Mouse (Mus musculus) lung, adult 2 months (tissue): ENCODE measurements around the gene Vps18. TPM values are rescaled to one million over a fixed set of nuclear protein-coding genes. Genes with fewer than 3 reads are reported as not detected.
A peak's percentile ranks its signal among the peaks of the same experiment; 100 is the strongest.

Experiments used
- DNase-seq: peaks from one replicate; pipeline ENCODE4 v3.0.0; 2022
- H3K4me1 ChIP-seq: fragments of 200-500 bp; 2 replicates; pipeline ENCODE4 v1.6.1; 2011; ENCODE audit warnings: low read length; ENCODE audit not compliant: control insufficient read depth, insufficient read depth
- H3K4me3 ChIP-seq: fragments of 200-500 bp; replicated peaks from 2 replicates; pipeline ENCODE3; 2011; ENCODE audit warnings: low read depth, mild to moderate bottlenecking, control low read depth, low read length; ENCODE audit errors: extremely low read depth
- CTCF ChIP-seq: fragments of 200-500 bp; IDR thresholded peaks from 2 replicates; pipeline ENCODE4 v1.5.1; 2011; ENCODE audit warnings: mild to moderate bottlenecking, low read length, control low read depth; ENCODE audit not compliant: insufficient read depth
- POLR2A ChIP-seq: fragments of 200-500 bp; IDR thresholded peaks from 2 replicates; pipeline ENCODE4 v1.6.1; 2011; ENCODE audit warnings: low read depth, mild to moderate bottlenecking, control low read depth, low read length, borderline replicate concordance; ENCODE audit errors: extremely low read depth
- WGBS: fragments of 180-500 bp; shearing (Covaris S2); methylation state at CpG from one replicate; pipeline ENCODE4 v1.1.7; 2018; 5-methylcytosine and 5-hydroxymethylcytosine counted together
- polyA plus RNA-seq: library from polyadenylated mRNA; depleted of rRNA; stranded (reverse); fragments of >200 nt; gene quantifications from 2 replicates; pipeline ENCODE4 v1.2.3, GENCODE M21; 2012

Gene Vps18
- polyA plus RNA-seq, 1 experiment, result 25.9 TPM

DNA sequence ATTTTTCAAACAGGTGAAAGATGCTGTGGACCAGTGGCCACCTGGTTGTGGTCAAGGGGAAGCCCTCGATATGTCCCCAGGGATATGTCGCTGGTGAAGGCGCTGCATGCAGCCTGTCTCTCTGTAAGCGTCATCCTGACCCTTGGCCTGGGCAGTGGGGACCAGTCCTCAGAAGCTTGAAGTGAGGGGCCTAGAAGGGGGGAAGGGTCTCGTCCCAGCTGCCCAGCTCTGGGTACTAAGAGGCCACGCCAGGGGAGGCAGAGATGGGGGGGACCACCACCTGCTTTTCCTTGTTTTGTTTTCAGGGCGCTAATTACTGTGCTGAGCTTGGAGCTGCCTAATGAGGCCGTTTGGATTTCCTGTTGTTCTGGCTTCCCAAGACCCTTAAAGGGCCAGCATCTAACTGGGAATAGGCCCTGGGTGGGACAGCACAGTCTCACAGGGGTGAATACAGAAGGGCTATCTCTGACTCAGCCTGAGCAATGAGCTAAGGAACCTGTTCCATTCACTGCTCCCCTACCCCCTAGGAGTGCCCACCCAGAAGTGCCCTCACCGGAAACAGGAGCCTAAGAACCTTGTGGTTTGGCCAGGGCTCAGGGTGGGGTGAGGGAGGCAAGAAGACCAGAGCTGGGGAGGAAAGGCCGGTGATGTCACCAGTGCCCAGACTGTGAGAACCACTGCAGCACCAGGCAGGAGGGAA is 25.4 kb downstream of the Vps18 start:
- TF ChIP-seq POLR2A, result no peak
- TF ChIP-seq CTCF, result no peak

DNA sequence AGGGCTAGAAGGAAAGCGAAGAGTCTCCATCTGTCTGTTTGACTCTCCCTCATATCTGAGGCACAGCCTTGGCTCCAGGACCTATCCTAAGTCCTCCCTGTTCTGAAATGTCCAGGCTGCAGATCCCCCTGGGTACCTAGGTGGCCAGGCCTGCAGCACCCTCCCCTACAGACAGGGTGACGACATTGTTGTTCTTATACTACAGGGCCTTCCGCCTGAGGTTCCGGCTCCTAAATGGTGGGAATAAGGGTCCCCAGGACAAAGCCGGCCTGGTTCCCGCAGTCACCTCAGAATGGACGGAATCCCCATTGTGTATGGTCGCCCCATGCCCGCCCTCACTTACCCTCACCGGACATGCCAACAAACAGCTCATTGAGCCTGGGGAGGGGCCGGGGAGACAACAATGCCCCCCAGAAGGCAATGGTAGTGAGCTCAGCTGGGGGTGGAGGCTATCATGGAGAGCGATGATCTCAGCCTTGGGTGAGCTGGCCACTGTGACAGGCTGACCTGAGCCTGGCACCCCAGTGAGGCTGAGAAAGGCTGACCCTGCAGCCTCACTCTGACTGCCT is 26.3 kb downstream of the Vps18 start:
- peaks cover 15% of the 10 kb centered on the region for H3K4me1 ChIP-seq
- TF ChIP-seq CTCF (no peak), POLR2A (0 out of 2 replicates have a peak, but pooled peaks have one; percentile 14)
- H3K4me3 ChIP-seq, result no peak overlapping the region
- 56% methylated on average over 12 of the region's 12 CpGs for WGBS
- DNase-seq, result no peak

More for the DNA sequence above, 25.4 kb downstream of the Vps18 start:
- no peak for DNase-seq
- H3K4me3 ChIP-seq, result no peak overlapping the region
- peaks cover 15% of the 10 kb centered on the region for H3K4me1 ChIP-seq
- WGBS, result 42% methylated on average over 10 of the region's 10 CpGs

DNA sequence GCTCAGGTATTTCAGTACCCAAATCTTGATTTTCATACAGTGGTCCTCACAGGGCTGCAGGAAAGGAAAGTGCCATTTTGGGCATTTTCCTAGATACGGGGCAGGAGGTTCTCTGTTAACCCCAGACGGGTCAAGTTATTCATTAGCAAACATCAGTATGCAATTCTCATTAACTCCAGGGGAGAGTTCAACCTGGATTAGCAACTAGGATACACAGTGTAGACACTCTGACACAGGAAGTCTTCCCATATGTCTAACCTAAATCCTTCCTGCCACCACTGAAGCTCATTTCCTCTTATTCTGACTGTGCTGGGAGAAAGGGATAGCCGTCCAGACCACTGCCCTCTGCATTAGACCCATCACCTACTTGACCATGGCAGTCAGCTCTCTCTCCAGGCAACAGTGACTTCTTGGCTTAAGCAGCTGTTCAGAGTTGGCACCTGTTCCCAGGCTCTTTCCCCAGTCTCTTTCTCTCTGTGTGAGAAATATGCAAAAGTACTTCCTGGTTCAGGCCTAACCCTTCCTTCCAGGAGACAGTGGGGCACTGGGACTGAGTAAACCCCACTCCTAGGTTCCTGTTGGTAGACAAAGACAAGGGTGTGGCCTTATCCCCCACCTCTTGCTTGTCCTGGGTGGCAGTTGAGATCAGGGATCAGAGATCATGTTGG is 29.6 kb downstream of the Vps18 start:
- TF ChIP-seq POLR2A (no peak), CTCF (no peak)
- H3K4me3 ChIP-seq, result no peak overlapping the region
- no peak for DNase-seq
- peaks cover 16% of the 10 kb centered on the region for H3K4me1 ChIP-seq
- 51% methylated on average over 3 of the region's 3 CpGs for WGBS

DNA sequence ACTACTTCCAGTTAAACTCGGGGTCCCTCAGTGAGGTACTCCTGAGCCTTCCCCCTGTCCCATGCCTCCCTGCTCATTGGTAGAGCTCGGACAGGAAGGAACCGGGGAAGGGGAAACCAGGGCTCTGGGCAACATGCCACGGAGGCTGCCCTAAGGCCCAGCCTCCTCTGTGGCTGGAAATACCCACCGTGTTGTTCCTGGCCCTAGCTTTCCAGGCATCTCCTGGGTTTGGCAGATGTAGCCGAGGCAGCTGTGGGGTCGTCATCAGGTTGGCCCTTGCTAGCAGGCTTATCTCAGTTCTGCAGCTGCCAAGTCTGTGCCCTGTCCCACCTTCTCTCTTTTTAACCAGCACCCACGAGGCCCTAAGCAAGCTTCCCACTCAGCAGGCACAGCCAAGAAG is 32.0 kb downstream of the Vps18 start:
- no peak overlapping the region for H3K4me3 ChIP-seq
- no peak for DNase-seq
- peaks cover 12% of the 10 kb centered on the region for H3K4me1 ChIP-seq
- 50% methylated on average over 8 of the region's 8 CpGs for WGBS
- TF ChIP-seq POLR2A (no peak), CTCF (no peak)

DNA sequence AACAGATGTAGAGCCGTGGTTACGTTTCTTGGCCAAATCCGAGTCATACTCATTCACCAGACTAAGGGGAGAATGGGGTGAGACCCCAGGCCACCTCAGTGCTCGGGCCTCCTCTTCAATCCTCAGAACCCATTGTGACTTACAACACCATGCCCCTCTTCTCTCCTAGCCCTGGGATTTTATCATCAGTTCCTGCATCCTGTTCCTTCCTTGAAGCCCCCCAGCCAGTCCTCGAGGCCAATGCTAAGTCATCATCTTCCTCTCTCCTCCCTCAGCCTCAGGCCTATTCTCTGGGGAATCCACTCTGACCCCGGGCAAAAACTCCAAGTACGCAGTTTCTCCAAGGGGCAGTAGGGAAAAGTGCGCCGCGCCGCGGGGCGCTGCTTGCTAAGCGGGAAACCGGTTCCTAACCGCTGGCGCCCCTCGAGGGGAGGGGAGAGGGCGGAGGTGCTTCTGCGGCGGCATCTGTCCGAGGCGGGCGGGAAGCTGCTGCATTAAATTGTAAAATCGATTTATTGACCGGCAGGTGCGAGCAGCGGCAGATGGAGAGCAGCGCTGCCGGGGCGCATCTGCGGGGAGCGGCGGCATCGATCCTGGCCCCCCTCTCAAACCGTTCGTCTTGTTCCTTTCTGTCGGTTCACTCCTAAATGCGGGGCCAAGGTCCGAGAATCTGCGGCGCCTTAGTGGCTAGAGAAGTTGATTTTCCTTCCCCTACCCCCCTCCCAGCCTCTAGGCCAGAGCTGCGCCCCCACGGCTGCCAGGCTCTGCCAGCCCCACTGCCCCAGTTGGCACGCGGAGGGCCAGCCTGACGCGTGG is 33.4 kb downstream of the Vps18 start:
- DNase-seq, result no peak
- Histone ChIP-seq H3K4me1 (peaks cover 12% of the 10 kb centered on the region), H3K4me3 (no peak overlapping the region)
- 30% methylated on average over 48 of the region's 48 CpGs for WGBS
- TF ChIP-seq CTCF (no peak), POLR2A (no peak)

DNA sequence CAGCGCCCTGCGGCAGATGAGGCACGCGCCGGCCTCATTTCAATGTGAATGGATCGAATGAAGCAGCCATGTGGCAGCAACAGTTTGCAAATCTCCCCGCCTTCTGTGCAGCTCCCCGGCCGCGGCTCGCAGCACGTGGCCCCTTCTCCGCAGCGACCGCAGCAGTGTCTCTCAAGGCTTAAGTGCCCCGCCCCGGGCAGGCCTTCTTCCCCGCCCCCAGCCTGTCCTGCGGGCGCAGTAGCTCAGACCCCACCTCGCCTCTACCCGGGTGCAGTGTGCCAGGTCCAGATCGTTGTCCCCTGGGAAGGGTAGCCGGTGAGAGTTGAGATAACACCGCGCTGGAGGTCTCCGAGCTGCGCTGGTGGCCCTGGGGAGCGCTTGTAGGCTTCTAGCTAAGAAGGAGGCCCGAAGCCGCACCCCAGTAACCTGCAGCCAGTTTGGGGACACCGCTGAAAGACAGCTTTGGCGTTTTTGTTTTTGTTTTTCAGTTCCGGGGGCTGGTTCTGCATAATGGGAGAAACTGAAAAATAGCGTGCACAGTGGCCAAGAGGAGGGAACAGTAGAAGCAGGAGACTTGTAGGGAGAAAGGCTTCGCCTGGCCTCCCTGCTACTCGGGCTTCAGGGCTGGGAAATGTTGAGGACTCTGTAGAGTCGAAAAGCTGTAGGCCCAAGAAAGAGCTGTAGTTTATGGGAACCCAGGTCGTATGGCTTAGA is 34.2 kb downstream of the Vps18 start:
- no peak for DNase-seq
- WGBS, result 40% methylated on average over 39 of the region's 39 CpGs
- TF ChIP-seq CTCF, result no peak
- no peak for TF ChIP-seq POLR2A
- H3K4me1 ChIP-seq, result peaks cover 12% of the 10 kb centered on the region
- H3K4me3 ChIP-seq, result no peak overlapping the region

DNA sequence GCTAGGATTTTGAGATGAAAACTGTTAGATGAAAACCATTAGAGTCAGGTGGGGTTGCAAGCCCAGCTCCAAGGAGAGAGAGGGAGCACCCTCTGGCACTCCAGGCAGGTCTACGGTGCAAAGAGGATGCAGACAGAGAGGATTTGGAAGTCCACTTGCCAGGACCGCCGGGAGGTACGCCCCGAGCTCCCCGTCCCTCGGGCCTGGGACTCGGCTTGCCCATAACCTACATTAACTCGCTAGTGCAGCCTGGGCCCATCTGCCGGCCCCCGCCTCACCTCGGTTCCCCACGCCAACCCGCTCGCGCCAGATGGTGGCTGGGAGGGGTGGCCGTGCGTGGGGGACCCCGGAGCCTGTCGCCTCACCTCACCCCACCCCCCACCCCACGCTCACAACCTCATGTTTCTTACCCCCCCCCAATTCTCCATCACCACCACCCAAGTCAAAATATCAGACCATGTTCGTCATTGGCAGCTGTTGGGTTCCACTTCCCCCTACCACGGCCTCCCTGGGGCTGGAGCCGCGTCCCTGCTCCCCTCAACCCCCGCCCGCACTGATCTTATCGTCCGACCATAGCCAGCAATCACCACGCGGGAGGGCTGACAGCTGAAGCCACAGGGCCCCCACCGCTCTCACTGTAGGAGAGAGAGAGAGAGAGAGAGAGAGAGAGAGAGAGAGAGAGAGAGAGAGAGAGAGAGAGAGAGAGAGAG is 35.5 kb downstream of the Vps18 start:
- DNase-seq, result no peak
- WGBS, result 34% methylated on average over 32 of the region's 32 CpGs
- TF ChIP-seq CTCF, result no peak
- no peak for TF ChIP-seq POLR2A
- Histone ChIP-seq H3K4me1 (peaks cover 12% of the 10 kb centered on the region), H3K4me3 (no peak overlapping the region)

DNA sequence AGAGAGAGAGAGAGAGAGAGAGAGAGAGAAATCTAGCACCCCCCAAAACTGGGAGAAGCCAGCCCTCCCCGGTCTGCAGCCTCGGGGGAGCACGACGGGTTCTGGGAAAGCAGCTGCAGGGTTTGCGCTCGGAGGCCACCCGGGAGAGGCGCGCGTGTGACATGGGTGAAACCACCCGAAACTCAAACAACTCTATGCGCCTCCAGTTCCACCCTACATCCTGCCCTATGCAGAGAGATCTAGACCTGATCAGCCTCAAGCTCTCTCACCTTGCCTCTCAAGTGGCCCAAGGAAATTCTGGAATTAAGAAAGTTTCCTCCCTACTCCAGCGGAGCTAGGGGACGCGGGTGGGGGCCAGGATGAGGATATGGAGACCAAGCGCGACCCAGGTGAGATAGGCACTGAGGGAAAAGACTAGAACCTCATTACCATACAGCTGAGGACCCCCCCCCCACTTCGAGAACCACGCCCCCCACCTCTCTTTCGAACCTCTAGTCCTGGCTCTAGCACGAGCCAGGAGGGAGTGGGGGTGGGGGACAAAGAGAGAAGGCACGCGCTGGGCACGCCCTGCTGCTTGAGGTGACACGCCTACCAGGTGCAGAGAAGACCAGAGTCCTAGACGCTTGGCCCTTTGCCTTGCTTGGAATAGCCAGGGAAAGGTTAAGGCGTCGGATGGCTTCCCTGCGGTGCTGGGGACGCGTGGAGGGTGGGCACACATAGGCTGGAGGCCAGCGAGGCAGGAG is 36.2 kb downstream of the Vps18 start:
- Histone ChIP-seq H3K4me3 (peak overlapping the region; percentile 61), H3K4me1 (peaks cover 16% of the 10 kb centered on the region)
- no peak for DNase-seq
- WGBS, result 3% methylated on average over 32 of the region's 32 CpGs
- TF ChIP-seq CTCF (no peak), POLR2A (no peak)
